Mouse (Mus musculus) heart, adult 9 months (tissue): ENCODE data around the gene Slc7a14.
"Not testable (repeated sequence)": the region's sequence is repeated elsewhere in the genome, so short reads cannot be mapped to it uniquely, and the experiment has no call there.

Source experiments
- DNase-seq, 2 experiments: peaks; one replicate each; pipeline ENCODE4 v3.0.0; 2022; ENCODE audit warnings: low spot score in 2 of 2

Slc7a14 gene

DNA sequence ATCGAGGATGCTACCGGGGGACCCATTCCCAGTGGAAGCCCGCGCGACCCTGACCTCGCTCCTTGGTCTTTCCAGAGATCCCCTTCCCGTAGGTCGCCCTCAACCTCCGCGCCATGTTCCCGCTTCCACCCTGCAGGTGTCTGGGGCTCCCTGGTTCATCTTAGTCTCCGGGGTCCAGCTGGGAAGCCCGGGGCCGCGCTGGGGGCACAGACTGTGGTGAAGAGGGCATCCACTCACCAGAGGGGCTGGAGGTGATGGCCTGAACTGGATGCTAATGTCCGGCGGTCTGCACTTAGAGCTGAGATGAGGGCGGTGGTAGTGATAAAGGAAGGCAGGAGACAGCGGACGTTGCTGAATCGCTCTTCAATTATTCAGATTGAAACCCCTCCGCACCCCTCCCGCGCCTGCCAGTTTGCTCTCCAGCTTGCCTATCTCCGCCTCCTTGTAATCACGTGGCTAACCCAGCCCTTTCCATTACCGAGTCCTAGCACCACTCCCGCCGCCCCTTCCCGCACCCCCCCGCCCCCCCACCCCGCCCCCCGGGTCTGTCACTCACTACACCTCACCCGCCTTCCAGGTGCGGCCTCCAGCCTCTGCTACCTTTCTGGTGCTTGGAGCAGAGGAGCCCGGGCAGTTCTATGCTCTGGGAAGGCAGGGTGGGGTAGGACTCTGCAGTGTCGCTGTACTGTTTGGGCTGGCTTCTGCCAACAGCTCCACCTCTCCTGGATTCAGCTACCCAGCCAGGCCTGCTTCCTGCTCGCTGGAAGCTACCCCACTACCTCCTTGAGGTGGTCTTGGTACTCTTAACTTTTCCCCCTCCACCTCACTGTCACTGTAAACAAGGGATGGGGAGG lies at the start of gene Slc7a14:
Gene Slc7a14 (minus strand): TSS at position 445 of the 854 bp plus-strand sequence.
- DNase-seq, result no peak

DNA sequence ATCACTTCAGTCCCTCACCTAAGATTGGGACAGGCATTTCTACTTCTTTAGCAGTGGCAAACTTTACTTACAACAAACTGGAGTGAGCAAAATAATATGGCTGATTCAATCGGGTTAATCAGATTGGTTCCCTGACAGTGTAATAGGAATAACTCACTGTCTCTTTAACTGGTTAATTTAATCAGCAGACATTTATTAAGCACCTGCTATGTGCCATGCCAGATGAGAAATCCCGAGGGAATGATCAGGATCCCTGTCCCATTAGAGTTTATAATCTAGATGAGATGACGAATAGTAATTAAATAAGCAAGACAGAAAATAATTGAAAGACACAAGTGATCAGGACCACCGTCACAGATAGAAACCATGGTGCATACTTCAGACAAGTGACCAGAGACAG lies 36.4 kb upstream of the Slc7a14 start:
- DNase-seq, result no peak

- no peak for DNase-seq
Observed at GRCm38 (mm10) chr3:31345766-31346165, 35.6 kb upstream of the Slc7a14 start.

DNA sequence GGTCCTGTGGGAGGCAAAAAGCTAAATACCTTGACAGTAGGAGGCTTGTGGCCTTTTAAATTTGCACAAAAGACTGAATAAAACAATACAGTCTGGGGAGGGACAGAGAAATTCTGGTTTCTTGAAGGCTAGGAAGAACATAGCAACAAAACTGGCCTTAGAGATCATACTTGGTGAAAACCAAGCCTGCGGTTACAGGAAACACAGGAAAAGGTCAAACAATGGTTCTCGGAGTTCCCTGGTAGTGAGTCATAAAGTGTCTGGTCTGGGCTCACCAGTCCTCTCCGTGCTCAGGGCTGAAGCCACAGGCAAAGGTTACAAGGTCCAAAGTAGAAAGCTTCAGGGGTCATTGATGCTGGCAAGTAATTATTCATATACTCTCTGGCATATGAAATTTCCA lies 29.1 kb upstream of the Slc7a14 start:
- no peak for DNase-seq

DNA sequence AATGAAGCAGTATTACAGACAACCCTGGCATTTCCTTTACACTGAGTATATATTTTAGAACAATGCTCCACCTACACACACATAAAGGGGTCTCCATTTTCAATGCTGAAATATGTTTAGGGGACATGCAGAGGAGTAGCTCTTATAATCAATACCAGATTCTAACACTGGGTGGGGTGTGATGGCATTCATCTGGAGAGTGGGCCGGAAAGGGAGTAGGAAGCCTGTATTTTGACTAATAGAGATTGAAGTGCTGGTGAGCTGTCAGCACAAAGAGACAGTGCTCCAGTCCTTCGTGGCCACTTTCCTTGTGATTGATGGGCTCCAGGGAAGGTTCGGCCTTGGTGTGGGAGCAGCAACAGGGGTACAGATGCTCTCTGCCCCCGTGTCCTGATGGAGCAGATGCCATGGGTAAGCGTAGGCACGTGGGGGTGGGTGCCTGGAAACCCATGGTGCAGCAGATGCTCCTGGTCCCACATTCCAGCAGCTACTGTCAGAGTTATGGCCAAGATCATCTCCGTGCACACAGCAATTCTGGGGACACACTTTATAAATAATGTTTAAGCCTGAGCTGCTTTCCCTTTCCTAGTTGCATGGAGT lies 18.2 kb upstream of the Slc7a14 start:
- no peak for DNase-seq

DNA sequence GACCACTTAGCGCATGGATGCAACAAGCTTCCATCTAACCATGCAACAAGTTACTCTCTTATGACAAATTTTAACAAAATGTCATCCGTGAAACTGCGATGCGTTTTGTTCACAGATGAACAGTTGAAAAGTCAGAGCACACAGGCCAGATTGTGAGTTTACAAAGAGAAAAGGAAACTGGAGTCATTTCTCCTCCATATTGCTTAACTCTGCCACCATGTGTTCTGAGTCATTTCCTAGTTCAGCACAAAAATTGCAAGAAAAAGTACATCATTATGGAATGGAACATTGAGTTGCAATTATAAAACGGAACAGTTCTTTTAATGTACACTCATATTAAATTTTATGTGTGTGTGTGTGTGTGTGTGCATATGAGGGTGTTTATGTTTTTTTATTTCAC lies 17.6 kb upstream of the Slc7a14 start:
- no peak for DNase-seq

DNA sequence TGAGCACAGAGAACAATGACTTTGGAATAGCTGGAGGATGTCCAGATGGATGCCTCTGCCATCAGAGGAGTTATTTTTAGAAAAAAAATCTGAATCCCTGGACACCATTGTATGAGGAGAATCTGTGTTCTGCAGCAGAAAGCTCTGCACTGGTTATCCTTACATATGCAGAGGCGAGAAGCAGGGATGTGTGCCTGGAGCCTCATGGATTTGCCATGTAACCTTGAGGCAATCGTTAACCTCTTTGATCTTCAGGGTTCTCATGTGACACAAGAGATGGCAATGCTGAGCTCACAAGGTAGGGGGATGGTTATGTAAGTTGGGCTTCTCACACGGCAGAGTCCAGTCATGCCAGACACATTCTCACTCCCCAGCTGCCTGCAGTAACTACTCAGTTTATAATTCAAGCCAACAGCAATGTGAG lies 14.1 kb upstream of the Slc7a14 start:
- DNase-seq, result peak in 1 of 2 experiments; percentile 1

DNA sequence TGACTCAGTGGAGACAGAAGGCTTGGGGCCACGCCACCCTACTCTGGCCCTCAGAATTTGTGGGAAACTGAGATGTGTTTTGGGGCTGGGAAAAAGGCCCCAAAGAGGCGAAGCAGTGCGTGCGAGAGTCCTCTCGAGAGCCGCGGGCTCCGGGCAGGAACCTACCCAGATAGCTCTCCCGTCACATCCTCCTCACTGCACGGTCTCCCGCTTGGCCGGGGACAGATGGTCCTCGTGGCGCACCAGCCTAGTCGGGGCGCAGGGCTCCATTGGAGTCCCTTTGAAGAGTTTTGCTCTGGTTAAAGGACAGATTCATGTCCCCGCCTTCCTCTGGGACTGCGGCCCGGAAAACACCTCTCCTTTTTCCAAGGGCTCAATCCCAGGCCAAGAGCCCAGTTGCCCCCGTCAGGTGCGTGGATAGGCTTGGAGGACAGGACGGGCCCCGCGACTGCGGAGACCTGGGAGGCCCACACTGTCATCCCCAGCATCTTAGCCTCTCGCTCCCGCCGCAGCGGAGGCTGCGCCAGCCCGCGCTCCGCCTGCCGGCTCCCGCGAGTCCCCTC lies 726 bp downstream of the Slc7a14 start:
- no peak for DNase-seq

DNA sequence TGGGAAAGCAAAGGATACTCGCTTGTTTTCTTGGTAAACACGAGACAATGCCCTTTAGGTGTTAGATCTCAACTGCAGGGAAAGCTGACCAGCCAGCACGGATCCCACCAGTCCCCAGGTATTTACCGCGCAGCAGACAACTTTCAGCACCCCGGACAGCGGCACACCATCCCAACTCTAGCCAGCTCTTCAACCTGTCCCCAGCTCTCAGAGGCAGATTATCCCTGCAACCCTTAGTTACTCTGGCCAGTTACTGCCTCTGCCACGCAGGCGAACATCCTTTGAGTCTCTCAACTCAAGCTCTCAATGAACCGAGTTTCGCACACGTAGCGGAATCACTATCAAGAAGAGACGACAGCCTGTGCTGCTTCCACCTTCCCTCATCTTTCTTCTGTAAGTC lies 1.3 kb downstream of the Slc7a14 start:
- DNase-seq, result no peak

- DNase-seq, result no peak
Observed at GRCm38 (mm10) chr3:31307936-31308335, 2.2 kb downstream of the Slc7a14 start.

DNA sequence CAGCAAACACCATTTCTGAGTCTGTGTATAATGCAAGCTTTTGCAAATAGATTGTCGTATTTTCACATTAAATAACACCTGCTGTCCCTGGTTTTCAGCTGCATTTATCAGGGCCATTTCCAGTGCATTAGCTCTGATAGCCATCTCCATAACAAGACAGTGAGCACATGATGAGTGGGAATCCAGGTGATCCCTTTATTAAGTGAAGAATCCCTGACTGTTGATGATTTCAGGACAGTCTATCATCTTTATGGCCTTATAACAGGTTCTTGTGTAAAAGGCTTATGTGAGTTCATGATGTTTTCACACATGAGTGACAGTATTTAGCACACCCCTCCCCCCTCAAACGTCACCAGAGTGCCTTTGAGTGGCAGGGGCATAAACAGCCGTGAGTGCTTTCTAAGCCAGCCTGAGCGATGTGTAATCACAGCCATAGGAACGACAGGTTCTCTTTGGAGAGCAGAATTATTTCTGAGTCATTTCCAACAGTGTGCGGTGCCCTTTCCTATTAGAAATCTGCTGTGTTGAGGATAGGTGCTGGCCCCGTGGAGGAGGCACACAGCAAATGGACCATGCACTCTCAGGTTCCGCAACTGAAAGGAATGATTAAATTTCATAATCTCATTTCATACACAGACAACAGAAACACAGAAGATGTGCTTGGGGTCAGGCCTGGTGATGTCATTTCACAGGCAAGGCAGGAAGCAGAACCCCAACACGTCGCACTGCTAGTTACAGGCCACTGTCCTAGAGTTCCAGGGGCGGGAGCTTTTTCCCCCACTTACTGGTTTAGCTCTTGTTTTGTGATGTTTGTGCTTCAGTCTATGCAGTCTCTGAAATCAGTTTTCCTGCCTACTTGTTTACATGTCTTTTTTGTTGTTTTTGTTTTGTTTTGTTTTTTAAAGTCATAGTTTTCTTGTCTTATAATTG lies 18.2 kb downstream of the Slc7a14 start:
- DNase-seq, result no peak

DNA sequence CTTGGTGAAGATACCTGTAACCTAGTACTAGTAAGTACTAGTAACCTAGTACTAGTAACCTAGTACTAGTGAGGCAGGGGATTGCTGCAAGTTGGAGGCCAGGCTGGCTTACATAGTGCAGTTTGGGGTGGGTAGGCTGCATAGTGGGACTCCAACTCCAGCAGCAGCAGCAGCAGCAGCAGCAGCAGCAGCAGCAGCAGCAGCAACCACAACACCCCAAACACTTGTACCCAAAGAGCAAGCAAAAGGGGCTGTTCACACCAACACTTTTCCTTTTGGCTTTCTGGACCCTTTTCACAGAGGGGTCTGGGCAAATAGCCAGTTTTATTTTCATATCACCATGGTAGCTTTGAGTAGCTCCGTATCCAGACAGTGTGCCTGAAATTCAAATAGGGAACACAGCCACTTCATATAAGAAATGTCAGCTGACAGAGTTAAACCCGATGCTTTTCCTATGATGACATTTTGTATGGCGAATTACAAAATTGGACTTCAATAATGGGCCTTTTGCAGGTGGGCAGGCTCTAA lies 22.7 kb downstream of the Slc7a14 start:
- no peak for DNase-seq

GRCm38 (mm10) chr3:31281116-31281515 lies 29.1 kb downstream of the Slc7a14 start:
- no peak for DNase-seq

DNA sequence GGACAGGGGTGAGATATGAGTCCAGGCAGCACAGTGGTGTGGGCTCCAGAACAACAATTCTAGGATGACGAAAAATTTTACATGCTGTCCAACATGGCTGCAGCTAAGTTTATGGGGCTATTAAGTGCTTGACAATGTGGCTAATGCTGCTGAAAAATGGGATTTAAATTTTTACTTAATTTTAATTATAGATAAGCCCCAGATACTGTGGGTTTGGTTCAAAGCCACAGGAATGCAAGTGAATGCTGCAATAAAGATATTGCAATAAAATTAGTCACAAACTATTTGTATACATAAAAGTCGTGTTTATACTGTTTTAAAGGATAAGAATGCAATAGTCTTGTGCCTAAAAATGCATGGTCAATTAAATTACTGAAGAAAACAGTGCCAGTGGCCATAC lies 35.3 kb downstream of the Slc7a14 start:
- no peak for DNase-seq

DNA sequence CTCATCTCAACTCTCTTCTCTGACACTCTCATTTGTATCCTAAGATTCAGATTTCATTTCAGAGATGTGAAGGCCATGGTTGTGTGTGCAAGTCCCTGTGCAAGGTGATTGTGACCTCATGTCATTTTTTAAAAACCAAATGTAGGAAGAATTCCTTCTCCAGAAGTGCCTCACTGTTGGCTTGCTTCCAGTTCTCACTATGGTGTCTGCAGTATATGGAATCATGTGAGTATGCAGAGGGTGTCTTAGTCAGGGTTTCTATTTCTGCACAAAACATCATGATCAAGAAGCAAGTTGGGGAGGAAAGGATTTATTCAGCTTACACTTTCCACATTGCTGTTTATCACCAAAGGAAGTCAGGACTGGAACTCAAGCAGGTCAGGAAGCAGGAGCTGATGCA lies 36.9 kb downstream of the Slc7a14 start:
- DNase-seq, result not testable (repeated sequence)

- DNase-seq, result no peak
Observed at GRCm38 (mm10) chr3:31272635-31273034, 37.5 kb downstream of the Slc7a14 start.

DNA sequence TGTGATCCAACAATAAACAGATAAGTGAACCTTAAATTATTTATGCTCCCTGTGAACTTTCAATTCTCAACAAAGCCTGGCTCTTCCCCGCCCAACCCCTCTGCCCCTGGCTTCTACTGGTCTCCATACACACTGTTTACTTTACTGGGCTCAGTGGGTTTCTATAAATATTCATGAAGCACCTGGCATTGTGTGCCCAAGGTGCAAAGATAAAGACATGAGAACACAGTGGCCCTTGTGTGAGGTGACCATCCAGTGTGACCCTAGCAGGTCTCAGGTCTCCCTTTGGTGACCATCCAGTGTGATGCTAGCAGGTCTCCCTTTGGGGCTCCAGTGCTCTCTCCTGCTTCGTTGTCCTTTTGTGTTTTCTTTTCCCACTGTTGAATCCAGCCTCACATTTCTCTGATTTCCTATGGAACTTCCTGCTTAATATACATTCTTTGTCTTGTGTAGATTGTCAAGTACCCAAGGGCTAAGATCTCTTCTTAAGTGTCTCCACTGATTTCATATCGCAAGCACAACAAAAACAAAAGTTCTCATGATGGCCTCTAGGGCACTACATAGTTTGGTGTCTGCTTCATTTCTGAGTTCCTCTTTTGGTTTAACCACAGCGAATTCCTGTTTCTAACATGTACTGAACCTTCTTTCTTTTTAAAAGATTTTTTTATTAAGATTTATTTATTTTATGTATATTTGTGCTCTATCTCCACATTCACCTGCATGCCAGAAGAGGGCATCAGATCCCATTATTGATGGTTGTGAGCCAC lies 40.4 kb downstream of the Slc7a14 start:
- DNase-seq, result no peak

DNA sequence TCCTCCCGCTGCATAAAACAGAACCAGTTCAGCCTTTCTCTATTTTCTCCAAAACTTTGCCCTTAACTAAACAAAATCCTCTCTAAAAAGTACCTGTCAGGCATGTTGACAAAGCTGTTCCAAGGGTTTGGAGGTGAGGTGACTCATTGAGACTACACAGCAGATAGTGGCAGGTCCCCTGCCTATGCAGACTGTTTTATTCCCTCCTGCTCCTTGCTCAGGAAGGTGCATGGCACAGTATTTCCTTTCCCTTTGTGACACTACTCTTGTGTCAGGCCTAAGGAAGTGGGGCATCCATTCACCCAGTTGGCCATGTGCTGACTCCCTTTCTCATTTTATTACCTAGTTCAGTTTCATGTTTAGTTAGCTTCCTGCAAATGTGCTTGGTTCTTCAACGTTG lies 42.3 kb downstream of the Slc7a14 start:
- DNase-seq, result no peak

GRCm38 (mm10) chr3:31266941-31267340 lies 43.2 kb downstream of the Slc7a14 start:
- no peak for DNase-seq

DNA sequence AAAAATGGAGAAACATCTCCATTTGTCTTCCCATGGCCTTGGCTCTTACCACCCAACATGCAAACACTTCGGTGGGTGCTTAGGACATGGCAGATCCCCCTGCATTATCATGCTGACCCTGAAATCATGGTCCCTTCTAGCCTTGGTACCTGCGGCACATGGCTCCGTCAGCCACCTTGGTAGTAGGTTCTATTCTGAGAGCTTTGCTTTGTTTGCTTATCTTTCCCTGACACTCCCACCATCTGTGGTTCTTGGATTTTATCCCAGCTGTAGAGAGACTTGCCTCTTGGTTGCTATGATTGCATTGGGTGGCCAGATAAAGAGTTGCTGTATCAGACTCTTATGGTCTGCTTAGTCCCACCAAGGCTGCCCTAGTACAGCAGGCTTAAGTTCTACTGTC lies 46.6 kb downstream of the Slc7a14 start:
- peak in 1 of 2 experiments; percentile 3 for DNase-seq
